Mouse (Mus musculus) neural tube, embryonic 13.5 days (tissue): ENCODE results near the gene Nit1. TPM values are rescaled to one million over a fixed set of nuclear protein-coding genes. Genes with fewer than 3 reads are reported as not detected.

Experiments used
- ATAC-seq: fragments of 200-750 bp; cut with Nextera tagmentation; 2 replicates; pipeline ENCODE4 v1.8.0; 2017; ENCODE audit warnings: low read depth, mild to moderate bottlenecking, moderate TSS enrichment, moderate library complexity
- H3K27ac ChIP-seq: fragments of 300-500 bp; sonication (generic); replicated peaks from 2 replicates; pipeline ENCODE4 v1.5.1; 2015; ENCODE audit warnings: moderate library complexity, mild to moderate bottlenecking, inconsistent platforms
- H3K27me3 ChIP-seq: fragments of 300-500 bp; sonication (generic); 2 replicates; pipeline ENCODE4 v1.6.1; 2015; ENCODE audit warnings: mild to moderate bottlenecking, inconsistent platforms
- H3K36me3 ChIP-seq: fragments of 300-500 bp; sonication (generic); 2 replicates; pipeline ENCODE4 v1.6.1; 2015; ENCODE audit warnings: mild to moderate bottlenecking, inconsistent platforms
- H3K4me1 ChIP-seq: fragments of 300-500 bp; sonication (generic); replicated peaks from 2 replicates; pipeline ENCODE4 v1.6.1; 2015; ENCODE audit warnings: inconsistent platforms
- H3K4me2 ChIP-seq: fragments of 300-500 bp; sonication (generic); 2 replicates; pipeline ENCODE4 v1.6.1; 2015; ENCODE audit warnings: inconsistent platforms, mild to moderate bottlenecking, moderate library complexity
- H3K4me3 ChIP-seq: fragments of 300-500 bp; sonication (generic); 2 replicates; pipeline ENCODE4 v1.5.1; 2015; ENCODE audit warnings: mild to moderate bottlenecking, inconsistent platforms
- H3K9ac ChIP-seq: fragments of 300-500 bp; sonication (generic); 2 replicates; pipeline ENCODE4 v1.6.1; 2015; ENCODE audit warnings: moderate library complexity, mild to moderate bottlenecking, inconsistent platforms
- H3K9me3 ChIP-seq: fragments of 300-500 bp; sonication (generic); 2 replicates; pipeline ENCODE4 v1.6.1; 2016; ENCODE audit warnings: inconsistent platforms
- WGBS: fragments of 180-500 bp; shearing (Covaris S2); methylation state at CpG from one replicate; pipeline ENCODE4 v1.1.7; 2015; 5-methylcytosine and 5-hydroxymethylcytosine counted together
- polyA plus RNA-seq: library from polyadenylated mRNA; unstranded; fragments of >200 nt; fragmentation: Nextera tagmentation; extraction: Ambion mirVana; gene quantifications from 2 replicates; pipeline ENCODE4 v1.2.1, GENCODE M21; 2015

Nit1 gene
- polyA plus RNA-seq: 51.9 and 52.1 TPM in 2 replicates

- Histone ChIP-seq H3K9me3 (peaks cover 6% of the 10 kb centered on the region; the same call in 1 of the 2 replicates), H3K27me3 (no peaks in the 10 kb centered on the region), H3K4me1 (peaks cover 47% of the 10 kb centered on the region), H3K9ac (peak within 1 kb of the TSS; percentile 88), H3K27ac (peak within 1 kb of the TSS; percentile 71), H3K4me2 (peak within 1 kb of the TSS; percentile 88), H3K36me3 (peaks cover 31% of the 10 kb centered on the region), H3K4me3 (peak within 1 kb of the TSS; percentile 92)
- peak; percentile 95 for ATAC-seq
- WGBS: 2% methylated on average over 52 of the region's 53 CpGs
Observed at GRCm38 (mm10) chr1:171345225-171346094, at the start of gene Nit1, which contains the start of gene Pfdn2. Gene Nit1, minus strand, starts transcription at chr1:171345646. Gene Pfdn2, plus strand, starts transcription at chr1:171345670.

GRCm38 (mm10) chr1:171390101-171390500 is 44.7 kb upstream of the Nit1 start:
- WGBS: 82% methylated on average over 4 of the region's 4 CpGs
- no peak overlapping the region for H3K4me3 ChIP-seq
- H3K4me1 ChIP-seq: no peaks in the 10 kb centered on the region
- no peaks in the 10 kb centered on the region for H3K27me3 ChIP-seq
- H3K36me3 ChIP-seq: no peaks in the 10 kb centered on the region
- H3K9me3 ChIP-seq: no peaks in the 10 kb centered on the region
- no peak overlapping the region for H3K27ac ChIP-seq
- ATAC-seq: no peak
- no peak overlapping the region for H3K4me2 ChIP-seq
- no peak overlapping the region for H3K9ac ChIP-seq

- Histone ChIP-seq H3K9ac (no peak within 1 kb of the TSS), H3K4me1 (no peaks in the 10 kb centered on the region), H3K27me3 (0 out of 2 replicates have a peak, but pooled peaks cover under 1% of the 10 kb centered on the region), H3K27ac (no peak within 1 kb of the TSS), H3K4me3 (no peak within 1 kb of the TSS), H3K9me3 (no peaks in the 10 kb centered on the region), H3K4me2 (no peak within 1 kb of the TSS), H3K36me3 (no peaks in the 10 kb centered on the region)
- WGBS: 87% methylated on average over 15 of the region's 15 CpGs
- ATAC-seq: no peak
Observed at GRCm38 (mm10) chr1:171388376-171389102, 43.1 kb upstream of the Nit1 start, which contains the start of gene Arhgap30. Gene Arhgap30, plus strand, starts transcription at chr1:171388954.

- ATAC-seq: no peak
- Histone ChIP-seq H3K4me2 (no peak overlapping the region), H3K27me3 (0 out of 2 replicates have a peak, but pooled peaks cover 9% of the 10 kb centered on the region), H3K9me3 (no peaks in the 10 kb centered on the region), H3K4me1 (no peaks in the 10 kb centered on the region), H3K9ac (no peak overlapping the region), H3K4me3 (no peak overlapping the region), H3K27ac (no peak overlapping the region), H3K36me3 (no peaks in the 10 kb centered on the region)
- 33% methylated on average over 6 of the region's 6 CpGs for WGBS
Observed at GRCm38 (mm10) chr1:171387099-171387498, 41.7 kb upstream of the Nit1 start.

GRCm38 (mm10) chr1:171385171-171385570 is 39.7 kb upstream of the Nit1 start:
- ATAC-seq: no peak
- no peak overlapping the region for H3K4me3 ChIP-seq
- no peaks in the 10 kb centered on the region for H3K9me3 ChIP-seq
- peaks cover 5% of the 10 kb centered on the region for H3K4me1 ChIP-seq
- no peak overlapping the region for H3K27ac ChIP-seq
- no peaks in the 10 kb centered on the region for H3K36me3 ChIP-seq
- no peak overlapping the region for H3K4me2 ChIP-seq
- 75% methylated on average over 9 of the region's 9 CpGs for WGBS
- peaks cover 25% of the 10 kb centered on the region; the same call in 1 of the 2 replicates for H3K27me3 ChIP-seq
- no peak overlapping the region for H3K9ac ChIP-seq

GRCm38 (mm10) chr1:171384361-171384760 is 38.9 kb upstream of the Nit1 start:
- no peak overlapping the region for H3K27ac ChIP-seq
- ATAC-seq: no peak
- no peak overlapping the region for H3K4me2 ChIP-seq
- no peak overlapping the region for H3K4me3 ChIP-seq
- H3K36me3 ChIP-seq: no peaks in the 10 kb centered on the region
- peaks cover 28% of the 10 kb centered on the region for H3K27me3 ChIP-seq
- no peaks in the 10 kb centered on the region for H3K9me3 ChIP-seq
- WGBS: 74% methylated on average over 9 of the region's 9 CpGs
- peaks cover 9% of the 10 kb centered on the region for H3K4me1 ChIP-seq
- no peak overlapping the region for H3K9ac ChIP-seq

- H3K36me3 ChIP-seq: no peaks in the 10 kb centered on the region
- ATAC-seq: no peak
- no peak overlapping the region for H3K9ac ChIP-seq
- no peaks in the 10 kb centered on the region for H3K9me3 ChIP-seq
- H3K4me1 ChIP-seq: peaks cover 9% of the 10 kb centered on the region
- no peak overlapping the region for H3K27ac ChIP-seq
- no peak overlapping the region for H3K4me3 ChIP-seq
- H3K4me2 ChIP-seq: no peak overlapping the region
- 78% methylated on average over 11 of the region's 11 CpGs for WGBS
- H3K27me3 ChIP-seq: peaks cover 30% of the 10 kb centered on the region
Observed at GRCm38 (mm10) chr1:171382096-171382620, 36.7 kb upstream of the Nit1 start.

GRCm38 (mm10) chr1:171379935-171380599 is 34.6 kb upstream of the Nit1 start:
- Histone ChIP-seq H3K4me2 (peak overlapping the region; percentile 52), H3K36me3 (no peaks in the 10 kb centered on the region), H3K9ac (peak overlapping the region; percentile 54), H3K4me3 (peak overlapping the region; percentile 30), H3K4me1 (peaks cover 9% of the 10 kb centered on the region), H3K27me3 (peaks cover 30% of the 10 kb centered on the region), H3K27ac (peak overlapping the region; percentile 59), H3K9me3 (no peaks in the 10 kb centered on the region)
- peak; percentile 82 for ATAC-seq
- WGBS: 2% methylated on average over 31 of the region's 31 CpGs

GRCm38 (mm10) chr1:171378298-171378697 is 32.9 kb upstream of the Nit1 start:
- Histone ChIP-seq H3K4me2 (no peak overlapping the region), H3K9ac (no peak overlapping the region), H3K36me3 (no peaks in the 10 kb centered on the region), H3K9me3 (no peaks in the 10 kb centered on the region), H3K27ac (no peak overlapping the region), H3K27me3 (peaks cover 27% of the 10 kb centered on the region), H3K4me1 (peaks cover 9% of the 10 kb centered on the region), H3K4me3 (no peak overlapping the region)
- no peak for ATAC-seq
- WGBS: 87% methylated on average over 6 of the region's 6 CpGs

GRCm38 (mm10) chr1:171375646-171376097 is 30.2 kb upstream of the Nit1 start:
- WGBS: 48% methylated on average over 9 of the region's 9 CpGs
- no peak overlapping the region for H3K4me2 ChIP-seq
- no peaks in the 10 kb centered on the region for H3K9me3 ChIP-seq
- H3K9ac ChIP-seq: no peak overlapping the region
- no peaks in the 10 kb centered on the region for H3K36me3 ChIP-seq
- no peak overlapping the region for H3K4me3 ChIP-seq
- ATAC-seq: no peak
- peaks cover 9% of the 10 kb centered on the region for H3K4me1 ChIP-seq
- no peak overlapping the region for H3K27ac ChIP-seq
- H3K27me3 ChIP-seq: peaks cover 13% of the 10 kb centered on the region

- no peak for ATAC-seq
- 5% methylated on average over 4 of the region's 4 CpGs for WGBS
Observed at GRCm38 (mm10) chr1:171373946-171374345, 28.5 kb upstream of the Nit1 start.

More at GRCm38 (mm10) chr1:171373946-171374345, 28.5 kb upstream of the Nit1 start:
- H3K4me2 ChIP-seq: no peak overlapping the region
- no peak overlapping the region for H3K4me3 ChIP-seq
- no peak overlapping the region for H3K9ac ChIP-seq
- H3K4me1 ChIP-seq: no peaks in the 10 kb centered on the region
- H3K9me3 ChIP-seq: no peaks in the 10 kb centered on the region
- H3K36me3 ChIP-seq: no peaks in the 10 kb centered on the region
- H3K27me3 ChIP-seq: peaks cover 3% of the 10 kb centered on the region; the same call in 1 of the 2 replicates
- H3K27ac ChIP-seq: no peak overlapping the region
